Mouse (Mus musculus) cortical plate, adult 2 months (tissue): Measurements from ENCODE around the gene Polr3k.

Experiments used
- CTCF ChIP-seq: fragments of 200-500 bp; IDR thresholded peaks from 2 replicates; pipeline ENCODE4 v1.5.1; 2011; ENCODE audit warnings: mild to moderate bottlenecking, control low read depth, low read length; ENCODE audit not compliant: insufficient read depth; ENCODE audit errors: extremely low read depth
- POLR2A ChIP-seq: fragments of 200-500 bp; IDR thresholded peaks from 2 replicates; pipeline ENCODE4 v1.6.1; 2011; ENCODE audit warnings: mild to moderate bottlenecking, low read length, control low read depth; ENCODE audit not compliant: insufficient read depth; ENCODE audit errors: extremely low read depth

DNA sequence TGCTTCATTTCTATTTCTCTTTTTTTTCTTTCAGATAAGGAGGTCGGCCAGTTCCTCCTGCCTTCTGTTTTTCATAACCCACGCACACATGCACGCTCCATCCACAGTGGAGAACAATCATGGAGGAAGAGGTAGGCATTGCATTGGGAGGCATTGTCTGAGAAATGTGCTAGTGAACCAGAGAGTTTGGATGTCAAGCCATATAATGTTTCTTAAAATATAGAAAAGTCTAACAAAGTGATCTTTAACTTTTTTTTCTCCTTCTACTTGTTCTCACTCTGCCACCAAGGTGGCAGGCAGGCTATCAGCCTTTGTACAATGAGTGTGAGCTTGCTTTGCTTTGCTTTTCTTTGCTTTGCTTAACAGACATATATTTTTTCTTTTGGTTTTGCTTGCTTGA, 53.7 kb downstream of the Polr3k start:
- TF ChIP-seq CTCF (no peak), POLR2A (no peak)
